Mouse (Mus musculus) spleen, adult 2 months (tissue): Measurements from ENCODE around the gene Gm13277. TPM values are rescaled to one million over a fixed set of nuclear protein-coding genes. Genes with fewer than 3 reads are reported as not detected.
"Not testable (repeated sequence)": the region's sequence is repeated elsewhere in the genome, so short reads cannot be mapped to it uniquely, and the experiment has no call there.

Experiments
- DNase-seq, 2 experiments: peaks; one replicate each; pipeline versions ENCODE4 v3.0.0 to v3.0.0-alpha.2; 2012 to 2021; ENCODE audit warnings: low spot score in 2 of 2, low read depth in 1 of 2
- H3K27ac ChIP-seq: fragments of 200-500 bp; 2 replicates; pipeline ENCODE4 v1.5.1; 2012; ENCODE audit warnings: low read length, inconsistent platforms; ENCODE audit not compliant: insufficient read depth
- H3K27me3 ChIP-seq: fragments of 200-500 bp; 2 replicates; pipeline ENCODE4 v1.6.1; 2012; ENCODE audit warnings: mild to moderate bottlenecking, moderate library complexity, low read length, inconsistent platforms; ENCODE audit not compliant: control insufficient read depth, insufficient read depth
- H3K36me3 ChIP-seq: fragments of 200-500 bp; 2 replicates; pipeline ENCODE4 v1.6.1; 2012; ENCODE audit warnings: mild to moderate bottlenecking, low read length, inconsistent platforms; ENCODE audit not compliant: control insufficient read depth, insufficient read depth
- H3K4me1 ChIP-seq: fragments of 200-500 bp; 2 replicates; pipeline ENCODE4 v1.6.1; 2011; ENCODE audit warnings: inconsistent platforms; ENCODE audit not compliant: control insufficient read depth, insufficient read depth, insufficient read length
- H3K4me3 ChIP-seq: fragments of 200-500 bp; 2 replicates; pipeline ENCODE4 v1.5.1; 2011; ENCODE audit warnings: mild to moderate bottlenecking, inconsistent platforms; ENCODE audit not compliant: insufficient read depth, insufficient read length; ENCODE audit errors: extremely low read depth
- CTCF ChIP-seq: fragments of 200-500 bp; IDR thresholded peaks from 2 replicates; pipeline ENCODE4 v1.5.1; 2011; ENCODE audit warnings: mild to moderate bottlenecking, inconsistent platforms; ENCODE audit not compliant: insufficient read depth, insufficient read length, insufficient replicate concordance; ENCODE audit errors: extremely low read depth
- POLR2A ChIP-seq: fragments of 200-500 bp; IDR thresholded peaks from 2 replicates; pipeline ENCODE4 v1.6.1; 2011; ENCODE audit warnings: low read depth, low read length, inconsistent platforms
- WGBS: fragments of 180-500 bp; shearing (Covaris S2); methylation state at CpG from one replicate; pipeline ENCODE4 v1.1.7; 2018; 5-methylcytosine and 5-hydroxymethylcytosine counted together
- polyA plus RNA-seq: library from polyadenylated mRNA; depleted of rRNA; stranded (reverse); fragments of >200 nt; gene quantifications from 2 replicates; pipeline ENCODE4 v1.2.3, GENCODE M21; 2012; rRNA removed

The Gm13277 gene
- polyA plus RNA-seq, 1 experiment: not detected

GRCm38 (mm10) chr4:88805761-88806160 lies 17.3 kb downstream of the Gm13277 start:
- not testable (repeated sequence) for H3K36me3 ChIP-seq, H3K27me3 ChIP-seq, H3K27ac ChIP-seq, DNase-seq, H3K4me1 ChIP-seq
- WGBS: 0% methylated on average over 3 of the region's 34 CpGs
- 0 out of 2 replicates have a peak overlapping the region, but pooled peaks have one; percentile 27 for H3K4me3 ChIP-seq

- Histone ChIP-seq H3K27ac (no peak within 1 kb of the TSS), H3K4me1 (no peaks in the 10 kb centered on the region), H3K36me3 (no peaks in the 10 kb centered on the region), H3K4me3 (no peak within 1 kb of the TSS), H3K27me3 (no peaks in the 10 kb centered on the region)
- 61% methylated on average over 3 of the region's 3 CpGs for WGBS
- no peak for TF ChIP-seq CTCF
- no peak for TF ChIP-seq POLR2A
- no peak for DNase-seq
These were observed 27.5 kb downstream of the Gm13277 start, which contains the start of gene Ifna7 for GRCm38 (mm10) chr4:88815928-88816327. Gene Ifna7 (plus strand): TSS chr4:88816228.

GRCm38 (mm10) chr4:88819659-88820058 lies 31.2 kb downstream of the Gm13277 start, which contains the start of gene Ifna11:
Gene Ifna11 (plus strand): TSS chr4:88819959.
- Histone ChIP-seq H3K27ac (no peak within 1 kb of the TSS), H3K27me3 (no peaks in the 10 kb centered on the region), H3K36me3 (no peaks in the 10 kb centered on the region), H3K4me3 (no peak within 1 kb of the TSS), H3K4me1 (no peaks in the 10 kb centered on the region)
- no peak for DNase-seq
- TF ChIP-seq CTCF (no peak), POLR2A (no peak)
- 89% methylated on average over 1 of the region's 1 CpGs for WGBS

GRCm38 (mm10) chr4:88822995-88823394 lies 34.6 kb downstream of the Gm13277 start:
- Histone ChIP-seq H3K27ac (no peak overlapping the region), H3K27me3 (no peaks in the 10 kb centered on the region), H3K4me3 (no peak overlapping the region), H3K4me1 (no peaks in the 10 kb centered on the region), H3K36me3 (no peaks in the 10 kb centered on the region)
- TF ChIP-seq CTCF: no peak
- no peak for TF ChIP-seq POLR2A
- WGBS: 29% methylated on average over 4 of the region's 4 CpGs
- DNase-seq: no peak

GRCm38 (mm10) chr4:88827116-88827515 lies 38.7 kb downstream of the Gm13277 start, which contains the start of gene Ifna6:
Gene Ifna6 (plus strand): TSS chr4:88827416.
- H3K4me1 ChIP-seq, H3K27me3 ChIP-seq, DNase-seq, H3K36me3 ChIP-seq, H3K4me3 ChIP-seq, H3K27ac ChIP-seq: not testable (repeated sequence)

- peak in 1 of 2 experiments; percentile 40 for DNase-seq
- Histone ChIP-seq H3K27me3 (no peaks in the 10 kb centered on the region), H3K36me3 (no peaks in the 10 kb centered on the region), H3K4me1 (no peaks in the 10 kb centered on the region), H3K4me3 (no peak overlapping the region), H3K27ac (no peak overlapping the region)
- 30% methylated on average over 4 of the region's 4 CpGs for WGBS
- no peak for TF ChIP-seq POLR2A
- no peak for TF ChIP-seq CTCF
These were observed 42.1 kb downstream of the Gm13277 start for GRCm38 (mm10) chr4:88830523-88830922.

- not testable (repeated sequence) for H3K27ac ChIP-seq, DNase-seq, H3K4me3 ChIP-seq, H3K4me1 ChIP-seq, H3K27me3 ChIP-seq, H3K36me3 ChIP-seq
- 95% methylated on average over 1 of the region's 1 CpGs for WGBS
These were observed 46.8 kb downstream of the Gm13277 start, which contains the start of gene Ifna5 for GRCm38 (mm10) chr4:88835225-88835624. Gene Ifna5 (plus strand): TSS chr4:88835525.

Other genes starting within 250 kb of the Gm13277 start
- not detected in 2 replicates for gene Ifna15, start 230.4 kb upstream of the Gm13277 start, polyA plus RNA-seq
- not detected in 2 replicates for gene Ifna14, start 216.8 kb upstream of the Gm13277 start, polyA plus RNA-seq
- not detected in 2 replicates for gene Ifna9, start 196.2 kb upstream of the Gm13277 start, polyA plus RNA-seq
- not detected in 2 replicates for gene Ifna12, start 185.3 kb upstream of the Gm13277 start, polyA plus RNA-seq
- not detected in 2 replicates for gene C87499, start 154.2 kb upstream of the Gm13277 start, polyA plus RNA-seq
- not detected in 2 replicates for gene Ifna13, start 144.2 kb upstream of the Gm13277 start, polyA plus RNA-seq
- not detected in 2 replicates for gene Ifna16, start 111.7 kb upstream of the Gm13277 start, polyA plus RNA-seq
- gene Ifna2, start 104.7 kb upstream of the Gm13277 start, polyA plus RNA-seq: not detected in 2 replicates
- gene Ifnab, start 97.3 kb upstream of the Gm13277 start, polyA plus RNA-seq: not detected in 2 replicates
- gene Gm26566, start 66.8 kb upstream of the Gm13277 start, polyA plus RNA-seq: 0.18 and 0.45 TPM in 2 replicates
- 8.4 and 11.4 TPM in 2 replicates for gene Klhl9, start 66.2 kb upstream of the Gm13277 start, polyA plus RNA-seq
- not detected in 2 replicates for gene Gm13271, start 33.8 kb upstream of the Gm13277 start, polyA plus RNA-seq
- gene Gm13283, start 28.5 kb upstream of the Gm13277 start, polyA plus RNA-seq: 0.07 TPM in 1 of 2 replicates, not detected in the other
- not detected in 2 replicates for gene Gm13290, start 14.8 kb upstream of the Gm13277 start, polyA plus RNA-seq
- gene Gm13289, start 11.7 kb upstream of the Gm13277 start, polyA plus RNA-seq: not detected in 2 replicates
- not detected in 2 replicates for gene Gm13272, start 8.8 kb upstream of the Gm13277 start, polyA plus RNA-seq
- not detected in 2 replicates for gene Ifnz, start 6.5 kb upstream of the Gm13277 start, polyA plus RNA-seq
- not detected in 2 replicates for gene Gm13276, start 2.9 kb upstream of the Gm13277 start, polyA plus RNA-seq
- not detected in 2 replicates for gene Gm13278, start 2.9 kb downstream of the Gm13277 start, polyA plus RNA-seq
- gene Gm13275, start 5.9 kb downstream of the Gm13277 start, polyA plus RNA-seq: not detected in 2 replicates
- not detected in 2 replicates for gene Gm13279, start 8.8 kb downstream of the Gm13277 start, polyA plus RNA-seq
- not detected in 2 replicates for gene Gm13285, start 11.0 kb downstream of the Gm13277 start, polyA plus RNA-seq
- gene Gm13287, start 14.6 kb downstream of the Gm13277 start, polyA plus RNA-seq: not detected in 2 replicates
- not detected in 2 replicates for gene Gm13288, start 16.9 kb downstream of the Gm13277 start, polyA plus RNA-seq
- not detected in 2 replicates for gene Ifna7, start 27.6 kb downstream of the Gm13277 start, polyA plus RNA-seq
- gene Ifna11, start 31.3 kb downstream of the Gm13277 start, polyA plus RNA-seq: not detected in 2 replicates
- gene Ifna6, start 38.8 kb downstream of the Gm13277 start, polyA plus RNA-seq: not detected in 2 replicates
- gene Ifna5, start 46.9 kb downstream of the Gm13277 start, polyA plus RNA-seq: not detected in 2 replicates
- gene Ifna4, start 53.2 kb downstream of the Gm13277 start, polyA plus RNA-seq: not detected in 2 replicates
- not detected in 2 replicates for gene Ifna1, start 61.5 kb downstream of the Gm13277 start, polyA plus RNA-seq
- gene Ifne, start 91.6 kb downstream of the Gm13277 start, polyA plus RNA-seq: not detected in 2 replicates